Mouse (Mus musculus) right cerebral cortex, adult 18-20 months (tissue): ENCODE data around the gene Creb3l4.
"Not testable (repeated sequence)": the region's sequence is repeated elsewhere in the genome, so short reads cannot be mapped to it uniquely, and the experiment has no call there.

Experiments
- DNase-seq: peaks from one replicate; pipeline ENCODE4 v3.0.0; 2022; ENCODE audit warnings: mixed read lengths

Gene Creb3l4

DNA sequence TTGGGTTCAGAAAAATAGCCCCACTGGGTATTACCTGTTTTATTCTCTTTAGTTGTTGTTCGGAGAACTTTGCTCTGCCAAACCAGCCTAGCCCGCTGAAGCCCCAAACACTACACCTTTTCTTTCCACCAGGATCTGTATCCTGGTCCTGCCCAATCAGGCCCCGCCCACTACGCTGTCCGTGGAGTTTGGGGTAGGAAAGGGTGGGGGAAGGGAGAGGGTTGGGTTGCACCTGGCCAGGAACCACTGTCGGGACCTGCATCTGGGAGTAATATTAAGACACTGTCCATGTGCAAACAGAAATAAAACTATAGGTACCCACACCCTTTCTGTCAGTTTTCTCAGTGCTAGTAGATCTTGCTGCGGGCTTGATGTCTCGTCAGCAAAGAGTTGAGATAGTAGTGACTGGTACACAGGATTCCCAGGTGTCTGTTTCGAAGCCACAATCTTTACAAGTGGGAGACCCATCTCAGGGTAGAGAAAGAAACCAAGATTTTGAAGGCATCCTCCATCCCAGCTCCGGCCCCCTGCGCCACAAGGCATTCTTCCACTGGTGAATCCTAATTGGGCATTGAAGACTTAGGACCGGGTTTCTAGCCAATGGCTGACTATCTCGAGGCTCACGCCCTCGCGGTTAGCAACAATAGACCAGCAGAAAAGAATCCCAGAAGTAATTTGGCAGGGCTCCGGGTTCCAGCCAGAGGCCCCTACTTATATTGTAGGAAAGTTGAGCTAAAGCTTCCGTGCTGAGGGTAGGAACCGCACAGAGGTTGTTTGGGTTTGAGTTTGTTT is at the start of gene Creb3l4:
Gene Creb3l4 (minus strand): TSS at position 529 of the 792 bp plus-strand sequence.
- DNase-seq: no peak

DNA sequence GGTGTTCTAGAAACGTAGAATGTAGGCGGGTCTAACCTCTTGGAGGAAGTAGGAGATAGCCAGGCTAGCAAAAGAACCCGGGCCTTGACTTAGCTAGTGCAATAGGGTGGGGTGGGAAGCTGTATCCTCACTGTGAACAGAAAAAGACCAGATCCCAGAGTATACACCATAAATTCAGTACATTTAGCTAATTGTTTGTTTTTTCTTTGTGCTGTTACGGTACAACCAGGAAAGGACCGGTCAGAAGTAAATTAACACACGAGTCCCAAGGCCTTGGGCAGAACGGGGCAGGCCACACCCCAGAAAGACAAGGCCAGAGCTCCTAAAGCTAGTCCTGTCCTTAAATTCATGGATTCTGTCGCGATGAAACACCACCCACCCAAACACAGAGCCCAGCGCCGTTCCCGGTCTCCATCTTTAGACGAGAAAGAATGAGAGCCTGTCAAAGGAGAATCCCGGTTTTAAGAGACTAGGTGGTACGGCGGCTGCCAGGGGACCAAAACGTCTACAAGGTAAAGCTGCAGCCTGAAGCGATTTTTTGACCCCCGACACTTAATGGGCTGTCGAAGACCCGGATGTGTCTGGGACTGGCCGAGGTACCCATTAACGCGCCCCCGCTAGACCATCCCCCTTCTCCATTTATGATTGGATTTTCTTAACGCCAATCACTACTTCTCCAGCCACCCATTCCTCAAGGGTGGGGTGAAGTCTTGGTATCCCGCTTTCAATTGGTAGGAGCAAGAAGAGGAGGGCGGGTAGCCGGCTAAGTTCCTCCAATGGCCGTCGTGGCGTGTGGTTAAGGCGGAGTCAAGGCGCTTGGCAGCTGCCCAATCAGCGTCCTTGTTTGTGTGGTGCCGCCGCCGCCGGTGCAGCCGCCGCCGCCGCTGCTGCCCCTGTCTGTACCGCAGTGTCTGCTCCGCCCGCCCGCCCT is 49.3 kb upstream of the Creb3l4 start, which contains the start of gene Gatad2b:
Gene Gatad2b (plus strand): TSS at position 834 of the 931 bp plus-strand sequence.
- peak; percentile 99 for DNase-seq

DNA sequence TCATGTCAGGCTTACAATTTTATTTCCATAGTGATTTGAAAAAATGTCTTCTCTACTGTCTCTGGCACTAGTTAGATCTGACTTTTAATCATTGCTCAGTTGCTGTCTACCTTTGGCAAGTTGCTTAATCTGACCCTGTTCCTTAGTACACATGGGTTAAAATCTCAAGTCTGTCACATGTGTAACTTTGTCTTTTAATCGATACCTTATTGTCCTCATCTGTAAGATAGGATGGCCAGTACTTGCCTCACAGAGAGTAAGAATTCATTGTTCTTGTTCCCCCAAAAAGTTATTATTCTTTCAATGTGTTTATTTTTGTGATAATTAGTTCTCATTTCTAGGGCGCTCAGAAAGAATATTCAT is 48.7 kb upstream of the Creb3l4 start:
- no peak for DNase-seq

DNA sequence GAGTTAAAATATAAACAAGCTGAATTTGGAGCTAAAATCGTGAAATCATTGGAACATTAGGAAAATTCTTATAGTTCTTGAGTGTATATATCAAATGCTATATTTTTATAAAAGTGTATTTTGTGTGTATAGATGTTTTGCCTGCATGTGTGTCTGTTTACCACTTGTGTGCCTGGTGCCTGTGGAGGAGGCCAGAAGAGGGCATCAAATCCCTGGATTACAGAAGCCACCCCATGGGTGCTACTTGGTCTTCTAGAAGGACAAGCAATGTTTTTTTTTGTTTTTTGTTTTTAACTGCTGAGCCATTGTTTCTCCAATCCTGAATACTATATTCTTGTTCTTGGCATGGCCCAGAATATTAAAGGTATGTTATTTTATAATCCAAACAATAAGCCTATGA is 47.3 kb upstream of the Creb3l4 start:
- no peak for DNase-seq

DNA sequence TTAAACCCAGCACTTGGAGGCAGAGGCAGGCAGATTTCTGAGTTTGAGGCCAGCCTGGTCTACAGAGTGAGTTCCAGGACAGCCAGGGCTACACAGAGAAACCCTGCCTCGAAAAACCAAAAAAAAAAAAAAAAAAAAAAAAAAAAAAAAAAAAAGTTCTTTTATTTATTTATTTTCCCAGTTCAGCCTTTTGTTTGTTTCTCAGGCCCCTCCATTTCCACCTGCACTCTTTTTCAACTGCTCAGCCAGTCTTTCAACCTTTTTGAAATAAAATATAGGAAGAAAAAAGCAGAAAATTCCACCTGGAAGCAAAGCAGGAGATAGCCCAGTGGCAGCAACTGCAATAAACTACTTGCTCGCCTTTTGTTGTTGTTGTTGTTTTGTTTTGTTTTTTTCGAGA is 46.1 kb upstream of the Creb3l4 start:
- not testable (repeated sequence) for DNase-seq

DNA sequence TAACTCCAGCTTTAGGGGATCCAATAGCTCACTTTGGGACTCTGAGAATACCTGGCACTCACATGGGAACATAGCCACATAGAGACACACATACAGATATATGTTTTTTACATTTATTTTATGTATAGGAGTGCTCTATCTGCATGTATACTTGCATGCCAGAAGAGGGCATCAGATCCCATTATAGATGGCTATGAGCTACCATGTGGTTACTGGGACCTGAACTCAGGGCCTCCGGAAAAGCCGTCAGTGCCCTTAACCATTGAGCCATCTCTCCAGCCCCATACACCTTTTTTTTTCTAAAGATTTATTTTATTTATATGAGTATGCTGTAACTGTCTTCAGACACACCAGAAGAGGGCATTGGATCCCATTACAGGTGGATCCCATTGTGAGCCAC is 40.8 kb upstream of the Creb3l4 start:
- DNase-seq: no peak

DNA sequence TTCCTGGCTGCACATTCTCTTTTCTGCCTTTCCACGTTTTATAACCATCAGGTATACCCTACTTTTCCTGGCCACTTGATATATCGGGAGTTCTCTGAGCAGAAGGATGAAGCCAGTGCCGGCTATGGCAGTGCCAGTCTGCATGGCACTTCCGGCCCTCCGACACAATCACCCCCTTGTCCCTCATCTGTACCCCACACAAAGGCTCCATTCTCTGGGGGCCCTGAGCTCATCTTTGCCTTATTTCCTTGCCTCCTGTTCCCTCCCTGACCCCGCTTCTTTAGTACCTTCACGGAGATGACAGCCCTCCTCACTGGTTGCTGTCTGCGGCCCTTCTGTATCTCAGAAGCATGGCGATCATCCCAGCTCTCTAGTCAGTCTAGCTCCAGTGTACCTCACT is 37.4 kb upstream of the Creb3l4 start:
- peak; percentile 37 for DNase-seq

DNA sequence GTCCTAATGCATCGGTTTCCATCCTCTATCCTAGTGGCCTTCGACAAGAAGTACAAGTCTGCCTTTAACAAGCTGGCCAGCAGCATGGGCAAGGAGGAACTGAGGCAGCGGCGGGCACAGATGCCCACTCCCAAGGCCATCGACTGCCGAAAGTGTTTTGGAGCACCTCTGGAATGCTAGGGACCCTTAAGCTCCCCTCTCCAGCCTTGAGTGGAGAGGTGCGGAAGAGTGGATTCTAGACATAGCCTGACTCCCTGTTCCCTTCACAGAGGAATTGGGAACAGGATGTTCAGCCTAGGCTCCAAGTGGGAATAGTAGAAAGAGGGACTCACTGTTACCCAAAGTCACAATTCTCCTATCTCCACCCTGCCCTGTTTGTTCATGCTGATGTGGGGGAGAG is 36.4 kb upstream of the Creb3l4 start:
- no peak for DNase-seq

DNA sequence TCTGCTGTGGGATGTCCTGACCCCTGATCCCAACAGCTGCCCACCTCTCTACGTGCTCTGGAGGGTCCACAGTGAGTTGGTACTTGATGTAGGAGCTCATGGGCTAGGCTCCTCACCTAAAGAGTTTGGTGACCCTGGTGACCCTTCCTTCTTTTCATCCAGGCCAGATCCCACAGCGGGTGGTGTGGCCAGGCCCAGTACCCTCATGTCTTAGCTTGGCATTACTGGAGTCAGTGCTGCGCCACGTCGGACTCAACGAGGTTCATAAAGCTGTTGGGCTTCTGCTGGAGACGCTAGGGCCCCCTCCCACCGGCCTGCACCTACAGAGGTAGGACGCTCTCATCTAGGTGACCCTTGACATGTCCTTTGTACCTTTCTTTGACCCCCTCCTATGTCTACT is 35.9 kb upstream of the Creb3l4 start:
- DNase-seq: no peak

DNA sequence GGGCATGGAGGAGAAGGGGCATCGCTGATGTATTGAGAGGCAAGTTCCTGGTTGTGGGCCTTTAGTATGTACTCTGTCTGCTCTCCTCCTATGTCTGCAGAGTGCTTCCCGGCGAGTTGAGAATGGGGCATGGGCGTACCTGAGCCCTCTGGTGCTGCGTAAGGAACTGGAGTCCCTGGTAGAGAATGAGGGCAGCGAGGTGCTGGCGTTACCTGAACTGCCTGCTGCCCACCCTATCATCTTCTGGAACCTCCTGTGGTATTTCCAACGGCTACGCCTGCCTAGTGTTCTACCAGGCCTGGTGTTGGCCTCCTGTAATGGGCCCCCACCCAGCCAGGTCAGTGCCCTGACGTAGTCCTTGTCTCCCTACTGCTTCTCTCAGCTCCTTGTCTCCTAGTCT is 34.9 kb upstream of the Creb3l4 start:
- no peak for DNase-seq

DNA sequence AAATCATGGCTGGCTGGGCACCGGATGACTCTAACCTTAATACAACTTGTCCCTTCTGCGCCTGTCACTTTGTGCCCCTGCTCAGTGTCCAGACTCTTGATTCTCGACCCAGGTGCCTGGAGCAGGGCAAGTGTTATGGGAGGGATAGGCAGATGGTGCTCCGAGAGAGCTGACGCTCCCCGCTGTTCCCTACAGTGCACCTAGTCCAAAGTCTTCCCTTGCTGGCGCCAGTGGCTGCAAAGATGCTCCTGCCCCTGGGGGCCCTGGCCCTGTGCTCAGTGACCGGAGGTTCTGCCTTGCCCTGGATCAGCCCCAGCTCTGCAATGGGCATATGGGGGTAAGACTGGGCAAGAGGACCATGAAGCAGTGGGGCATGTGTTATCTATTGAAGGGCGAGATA is 34.5 kb upstream of the Creb3l4 start:
- DNase-seq: no peak

DNA sequence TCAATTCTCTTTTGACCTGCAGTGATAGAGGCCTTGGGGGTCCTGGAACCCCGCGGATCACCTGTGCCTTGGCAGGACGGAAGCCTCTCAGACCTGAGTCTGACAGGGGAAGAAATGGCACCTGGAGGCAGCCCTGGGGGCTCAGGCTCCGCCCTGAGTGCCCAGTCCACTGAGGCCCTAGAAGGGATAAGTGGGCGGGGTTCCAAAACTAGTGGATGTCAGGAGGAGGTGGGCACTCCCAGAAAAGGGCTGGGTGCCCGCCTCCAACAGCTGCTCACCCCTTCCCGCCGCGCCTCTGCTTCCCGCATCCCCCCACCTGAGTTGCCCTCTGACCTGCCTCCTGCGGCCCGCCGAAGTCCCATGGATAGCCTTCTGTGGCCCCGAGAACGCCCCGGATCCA is 33.5 kb upstream of the Creb3l4 start:
- DNase-seq: no peak

DNA sequence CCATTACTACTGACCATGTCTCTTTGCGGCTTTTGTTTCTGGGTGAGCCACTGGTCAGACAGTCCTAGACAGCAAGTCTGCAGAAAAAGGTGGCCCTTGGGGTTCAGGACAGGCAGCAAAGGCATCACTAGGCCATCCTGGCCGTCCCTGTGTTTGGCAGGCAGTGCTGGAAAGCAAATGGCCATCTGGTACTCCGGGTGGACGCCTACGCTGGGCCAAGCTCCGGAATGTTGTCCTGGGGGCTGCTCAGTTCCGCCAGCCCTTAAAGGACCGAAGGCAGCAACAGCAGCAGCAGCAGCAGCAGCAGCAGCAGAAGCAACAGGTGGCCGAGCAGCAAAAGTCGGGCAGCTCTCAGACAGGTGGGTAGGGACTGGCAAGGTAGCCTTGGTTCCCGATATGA is 32.0 kb upstream of the Creb3l4 start:
- DNase-seq: no peak

DNA sequence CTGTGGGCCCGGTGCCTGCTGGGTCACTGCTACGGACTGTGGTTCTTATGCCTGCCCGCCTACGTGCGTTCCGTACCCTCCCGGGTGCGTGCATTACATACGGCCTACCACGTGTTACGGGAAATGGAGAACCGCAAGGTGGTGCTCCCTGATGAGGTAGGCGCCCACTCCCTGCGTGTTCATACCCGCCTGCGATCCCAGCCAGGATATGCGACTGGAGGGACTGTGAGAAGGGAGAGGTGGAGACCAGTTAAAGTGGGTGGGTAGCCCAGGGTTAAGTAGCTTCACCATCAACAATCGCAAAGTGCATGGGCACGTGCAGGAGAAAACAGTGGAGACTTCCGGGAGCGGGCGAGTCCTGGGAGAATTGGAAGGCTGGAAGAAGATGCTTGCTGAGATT is 30.5 kb upstream of the Creb3l4 start:
- no peak for DNase-seq

DNA sequence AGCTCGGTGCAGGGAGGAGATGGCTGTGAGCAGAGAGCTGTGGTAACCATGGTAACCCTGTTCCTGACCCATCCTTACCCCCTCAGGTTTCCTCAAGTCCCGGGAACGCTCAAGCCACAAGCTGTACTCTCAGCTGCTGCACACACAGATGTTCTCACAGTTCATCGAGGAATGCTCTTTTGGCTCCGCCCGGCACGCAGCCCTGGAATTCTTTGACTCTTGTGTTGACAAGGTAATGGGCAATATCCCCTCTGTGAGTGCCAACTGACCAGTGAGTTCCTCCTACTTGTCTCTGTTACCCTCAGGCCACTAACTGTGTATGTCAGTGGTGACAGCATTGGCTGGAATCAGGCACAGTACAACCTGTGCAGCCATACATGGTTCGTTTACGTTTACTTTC is 28.9 kb upstream of the Creb3l4 start:
- no peak for DNase-seq

DNA sequence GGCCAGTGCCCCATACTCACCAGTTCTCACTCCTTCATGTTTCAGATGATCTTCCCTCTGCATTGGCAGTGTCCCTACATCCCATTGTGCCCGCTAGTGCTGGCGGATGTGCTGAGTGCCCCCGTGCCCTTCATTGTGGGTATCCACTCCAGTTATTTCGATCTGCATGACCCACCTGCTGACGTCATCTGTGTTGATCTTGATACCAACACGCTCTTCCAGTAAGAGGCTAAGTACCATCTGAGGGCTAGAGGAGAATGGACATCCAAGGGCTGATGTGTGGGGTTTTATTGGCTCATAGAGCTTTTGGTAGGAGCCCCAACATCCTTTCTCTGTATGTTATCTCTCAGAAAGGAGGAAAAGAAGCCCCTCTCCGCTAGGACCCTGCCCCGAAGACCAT is 27.5 kb upstream of the Creb3l4 start:
- no peak for DNase-seq

DNA sequence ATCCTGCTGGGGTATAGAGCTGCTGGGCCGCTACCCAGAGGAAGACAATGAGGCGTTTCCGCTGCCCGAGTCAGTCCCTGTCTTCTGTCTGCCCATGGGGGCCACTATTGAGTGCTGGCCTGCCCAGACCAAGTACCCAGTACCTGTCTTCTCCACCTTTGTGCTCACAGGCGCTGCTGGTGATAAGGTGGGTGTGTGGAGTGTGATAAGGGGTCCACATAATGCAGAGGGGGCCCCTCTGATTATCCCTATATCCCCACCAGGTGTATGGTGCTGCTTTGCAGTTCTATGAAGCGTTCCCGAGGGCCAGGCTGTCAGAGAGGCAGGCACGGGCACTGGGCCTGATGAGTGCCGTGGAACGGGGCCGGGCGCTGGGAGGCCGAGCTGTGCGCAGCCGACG is 25.7 kb upstream of the Creb3l4 start:
- DNase-seq: no peak

DNA sequence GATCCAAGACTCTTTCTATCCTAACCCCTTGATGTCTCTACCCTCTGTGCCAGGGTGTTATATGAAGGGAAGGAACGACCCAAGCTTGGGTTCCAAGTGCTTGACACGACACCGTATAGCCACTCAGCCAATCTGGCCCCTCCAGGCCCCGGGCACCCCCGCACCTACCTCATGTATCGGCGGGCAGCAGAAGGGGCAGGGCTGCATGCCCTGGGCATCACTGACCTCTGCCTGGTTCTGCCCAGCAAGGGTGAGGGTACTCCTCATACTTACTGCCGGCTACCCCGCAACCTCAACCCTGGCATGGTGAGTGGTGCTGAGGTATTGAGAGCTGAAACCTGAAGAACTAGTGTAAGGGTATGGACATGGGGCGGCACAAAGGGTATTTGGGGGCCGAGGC is 24.9 kb upstream of the Creb3l4 start:
- no peak for DNase-seq

DNA sequence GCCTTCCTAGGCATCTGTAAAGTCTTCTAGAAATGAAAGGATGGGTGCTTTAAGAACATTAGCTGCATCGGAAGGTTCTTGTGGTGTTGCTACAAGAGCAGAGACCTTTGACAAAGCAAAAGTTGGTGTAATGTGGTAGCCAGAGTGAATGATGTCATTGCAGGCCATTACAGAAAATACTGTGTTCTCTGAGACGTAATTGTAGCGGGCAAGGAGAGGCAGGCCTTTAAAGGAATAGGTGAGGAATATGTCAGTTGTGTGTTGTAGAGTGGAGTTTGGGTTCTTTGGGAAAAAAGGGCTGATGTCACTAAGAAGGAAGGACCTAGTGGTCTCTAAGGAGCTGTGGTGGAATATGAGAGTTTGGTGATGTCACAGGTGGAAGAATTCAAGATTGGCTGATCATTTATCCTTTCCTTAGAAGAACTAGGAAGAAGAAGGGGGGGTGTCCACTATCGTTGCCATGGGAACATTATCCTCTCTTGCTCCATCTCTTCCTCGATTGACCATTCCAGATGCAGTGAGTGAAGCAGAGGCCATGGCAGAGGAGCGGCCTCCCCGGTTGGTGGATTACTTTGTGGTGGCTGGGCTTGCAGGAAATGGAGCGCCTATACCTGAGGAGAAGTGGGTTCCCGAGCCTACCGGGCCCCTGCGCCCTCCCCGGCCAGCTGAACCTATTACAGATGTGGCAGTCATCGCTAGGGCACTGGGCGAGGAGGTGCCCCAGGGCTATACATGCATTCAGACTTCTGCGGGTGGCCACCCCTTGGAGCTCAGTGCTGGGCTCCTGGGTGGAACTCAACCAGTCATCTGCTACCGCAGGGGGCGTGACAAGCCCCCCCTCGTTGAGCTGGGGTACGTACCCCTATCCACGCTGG is 23.8 kb upstream of the Creb3l4 start:
- DNase-seq: no peak

DNA sequence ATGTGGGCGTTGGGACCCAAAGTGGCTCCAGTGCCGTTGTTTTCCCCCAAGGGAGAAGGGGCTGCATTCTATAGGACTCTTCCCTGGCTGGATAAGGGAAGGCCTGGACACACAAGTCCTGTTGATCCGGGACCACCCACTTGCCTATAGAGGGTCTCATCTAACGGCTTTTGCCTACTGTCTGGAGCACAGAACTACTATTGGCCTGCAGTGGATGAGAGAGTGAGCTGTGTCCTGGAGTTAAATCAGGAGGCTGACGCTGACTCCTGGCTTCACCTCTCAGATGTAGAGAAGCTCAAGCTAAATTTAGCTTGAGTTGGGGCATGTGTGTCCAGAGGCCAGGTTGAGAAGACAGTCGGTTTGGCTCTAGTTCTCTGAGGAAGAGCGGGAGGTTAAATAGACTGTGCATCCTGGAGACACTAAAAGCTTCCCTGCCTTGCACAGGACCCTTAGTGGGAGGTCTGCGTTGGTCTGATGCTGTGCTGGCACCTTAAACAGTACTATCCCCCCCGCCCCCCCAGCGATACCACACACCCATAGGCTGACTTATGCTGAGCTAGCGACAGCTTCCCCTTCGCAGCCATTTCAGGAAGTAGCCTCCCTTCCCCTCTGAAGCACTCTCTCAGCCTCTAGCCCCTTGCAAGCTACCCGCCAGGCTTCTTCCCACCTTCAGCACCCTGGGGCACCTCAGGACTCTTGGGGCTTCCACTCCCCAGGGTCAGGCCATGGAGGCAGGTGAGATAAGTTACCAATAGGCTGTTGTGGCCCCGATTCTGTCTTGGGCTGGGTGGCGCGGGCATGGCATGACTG is 22.8 kb upstream of the Creb3l4 start:
- no peak for DNase-seq

DNA sequence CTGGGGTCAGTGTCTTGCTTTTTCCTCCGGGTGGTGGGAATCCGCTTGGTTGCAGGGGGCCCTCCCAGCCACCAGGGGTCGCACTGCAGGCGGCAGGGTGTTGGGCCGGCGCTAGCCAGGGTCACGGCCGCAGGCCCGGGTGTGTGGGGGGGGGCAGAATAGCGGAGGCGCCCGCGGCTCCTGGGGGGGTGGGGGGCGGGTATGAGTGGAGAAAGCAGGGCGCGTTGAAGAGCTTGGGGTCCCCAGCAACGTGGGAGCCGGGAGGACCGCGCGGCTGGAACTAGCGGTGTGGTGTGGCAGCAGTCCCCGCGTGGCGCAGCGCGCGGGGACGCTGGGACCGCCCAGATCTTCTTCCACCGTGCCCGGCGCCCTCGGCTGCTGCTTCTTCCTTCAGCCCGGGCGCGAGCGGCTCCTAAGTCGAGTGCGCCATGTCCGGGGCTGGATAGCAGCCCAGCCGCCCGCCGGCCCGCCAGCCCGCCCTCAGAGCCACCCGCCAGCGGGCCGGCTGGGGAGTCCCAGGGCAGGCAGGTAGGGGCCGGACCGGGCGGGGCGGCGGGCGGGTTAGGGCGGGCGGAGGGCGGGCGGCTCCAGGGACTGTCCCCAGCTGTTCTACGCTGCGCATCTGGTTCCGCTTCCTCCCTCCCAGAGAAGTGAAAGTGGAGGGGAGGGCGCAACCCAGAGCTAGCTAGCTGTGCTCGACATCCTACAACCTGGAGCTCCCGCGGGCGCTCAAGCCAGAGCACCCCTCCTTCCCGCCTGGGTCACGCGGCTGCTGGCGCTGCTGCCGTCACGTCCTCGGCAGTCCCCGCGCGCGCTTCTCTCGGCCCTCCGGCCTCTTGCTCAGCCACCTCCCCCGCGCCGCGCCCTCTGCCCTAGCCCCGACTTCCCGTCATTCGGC is 22.0 kb upstream of the Creb3l4 start, which contains the start of gene Dennd4b:
Gene Dennd4b (plus strand): TSS at position 152 of the 898 bp plus-strand sequence.
- DNase-seq: peak; percentile 88
